Mouse (Mus musculus) small intestine, adult 2 months (tissue): ENCODE results near the gene Olfr374.

ENCODE experiments used
- CTCF ChIP-seq: fragments of 200-500 bp; IDR thresholded peaks from 2 replicates; pipeline ENCODE4 v1.5.1; 2012; ENCODE audit warnings: low read depth, mild to moderate bottlenecking, control low read depth, inconsistent platforms, low read length, moderate library complexity, mixed read lengths; ENCODE audit not compliant: insufficient replicate concordance, insufficient read length; ENCODE audit errors: extremely low read depth
- POLR2A ChIP-seq: fragments of 200-500 bp; IDR thresholded peaks from 2 replicates; pipeline ENCODE4 v1.6.1; 2012; ENCODE audit warnings: low read depth, mild to moderate bottlenecking, control low read depth, inconsistent platforms, low read length, moderate library complexity

DNA sequence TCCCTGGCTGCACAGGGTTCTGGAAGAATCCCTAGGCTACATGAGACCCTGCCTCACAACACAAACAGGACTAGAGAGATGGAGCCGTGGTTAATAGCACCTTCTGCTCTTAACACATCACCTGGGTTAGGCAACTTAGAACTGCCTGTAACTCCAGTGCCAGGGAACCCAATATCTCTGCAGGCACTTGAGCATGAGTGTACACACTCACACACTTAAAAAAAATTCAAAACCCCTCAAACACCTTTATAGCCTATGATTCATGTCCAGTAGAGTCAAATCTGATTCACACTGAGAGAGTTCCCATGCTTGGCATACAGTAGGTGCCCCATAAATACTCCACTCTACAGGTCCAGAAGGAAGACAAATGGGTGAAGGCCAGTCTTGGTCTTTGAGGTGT is 25.6 kb downstream of the Olfr374 start:
- TF ChIP-seq CTCF, result no peak
- no peak for TF ChIP-seq POLR2A
